Mouse (Mus musculus): Measurements from ENCODE around the gene Cox14. TPM values are rescaled to one million over a fixed set of nuclear protein-coding genes. Genes with fewer than 3 reads are reported as not detected.

Cox14 gene
- polyA plus RNA-seq, 1 experiment, result 284 TPM

DNA sequence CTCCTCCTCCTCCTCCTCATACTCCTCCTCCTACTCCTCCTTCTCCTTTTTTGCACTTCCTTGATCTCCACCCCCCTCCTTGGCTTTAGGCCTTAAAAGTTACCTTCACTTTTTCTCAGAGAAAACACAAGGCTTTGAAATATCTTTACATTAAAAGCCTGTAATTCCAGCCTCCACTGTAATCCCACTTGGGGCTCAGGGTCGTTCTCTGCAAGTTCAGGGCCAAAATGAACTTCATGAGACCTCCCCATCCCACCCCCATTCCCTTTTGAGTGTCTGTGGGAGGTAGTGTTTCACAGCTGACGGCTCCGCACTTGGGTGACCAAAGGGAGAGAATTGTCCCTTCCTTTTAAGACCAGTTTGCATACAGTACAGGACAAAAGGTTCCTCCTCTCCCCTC lies 47.5 kb downstream of the Cox14 start:
- Histone ChIP-seq H3K4me1 (replicated peaks; ENCODE audit: control insufficient read depth, insufficient read depth, low read length) (peaks cover 6% of the 10 kb centered on the region; the same call in 1 of the 2 replicates), H3K36me3 (ENCODE audit: control insufficient read depth, insufficient read depth, low read length) (no peaks in the 10 kb centered on the region), H3K27ac (ENCODE audit: control insufficient read depth, insufficient read depth, low read length) (no peak overlapping the region), H3K4me3 (ENCODE audit: control insufficient read depth, insufficient read depth, low read length) (no peak overlapping the region), H3K27me3 (ENCODE audit: control insufficient read depth, insufficient read depth, low read length) (no peaks in the 10 kb centered on the region)
- DNase-seq, result no peak
- WGBS, result 68% methylated on average over 3 of the region's 3 CpGs
- TF ChIP-seq POLR2A (IDR thresholded peaks at IDR 0.05; ENCODE audit: control insufficient read depth, extremely low read depth, insufficient read depth, low read length, poor library complexity) (no peak), CTCF (IDR thresholded peaks at IDR 0.05; ENCODE audit: borderline replicate concordance, control insufficient read depth, extremely low read depth, insufficient read depth, low read length, poor library complexity) (no peak)

Other genes starting within 250 kb of the Cox14 start
- 0.18 and 0.81 TPM in 2 replicates for gene Faim2, start 197.5 kb upstream of the Cox14 start, polyA plus RNA-seq (2012; rRNA removed)
- gene Aqp2, start 146.6 kb upstream of the Cox14 start, polyA plus RNA-seq (2012; rRNA removed), result 0.47 TPM in 1 of 2 replicates, not detected in the other
- 2.7 and 3.3 TPM in 2 replicates for gene Aqp5, start 134.8 kb upstream of the Cox14 start, polyA plus RNA-seq (2012; rRNA removed)
- 0.24 and 0.40 TPM in 2 replicates for gene Aqp6, start 124.2 kb upstream of the Cox14 start, polyA plus RNA-seq (2012; rRNA removed)
- gene Racgap1, start 74.0 kb upstream of the Cox14 start, polyA plus RNA-seq (2012; rRNA removed), result 80.2 and 95.6 TPM in 2 replicates
- gene Asic1, start 55.2 kb upstream of the Cox14 start, polyA plus RNA-seq (2012; rRNA removed), result 0.13 and 0.19 TPM in 2 replicates
- 106 and 111 TPM in 2 replicates for gene Smarcd1, start 23.5 kb upstream of the Cox14 start, polyA plus RNA-seq (2012; rRNA removed)
- gene Gm17349, start 20.1 kb upstream of the Cox14 start, polyA plus RNA-seq (2012; rRNA removed), result not detected in 2 replicates
- gene Gpd1, start 8.1 kb upstream of the Cox14 start, polyA plus RNA-seq (2012; rRNA removed), result 108 and 187 TPM in 2 replicates
- gene Cers5, start 47.3 kb downstream of the Cox14 start, polyA plus RNA-seq (2012; rRNA removed), result 48.1 and 59.8 TPM in 2 replicates
- 11.0 and 12.3 TPM in 2 replicates for gene Lima1, start 149.8 kb downstream of the Cox14 start, polyA plus RNA-seq (2012; rRNA removed)
- gene Fam186a, start 241.4 kb downstream of the Cox14 start, polyA plus RNA-seq (2012; rRNA removed), result 0.03 and 0.09 TPM in 2 replicates
- 76.1 and 88.8 TPM in 2 replicates for gene Larp4, start 244.4 kb downstream of the Cox14 start, polyA plus RNA-seq (2012; rRNA removed)

All from thymus, adult 2 months (tissue).